Mouse (Mus musculus) erythroblast, embryonic 14.5 days (primary cell): Measurements from ENCODE around the gene Ppl.

ENCODE experiments used
- GATA1 ChIP-seq: IDR thresholded peaks from 2 replicates; pipeline ENCODE4 v1.6.1; 2012; ENCODE audit warnings: low read length, inconsistent platforms, mixed read lengths
- TAL1 ChIP-seq: IDR thresholded peaks from 3 replicates; pipeline ENCODE4 v1.6.1; 2012; ENCODE audit warnings: low read length, inconsistent platforms, mixed read lengths

- TF ChIP-seq TAL1 (no peak), GATA1 (no peak)
Observed at GRCm38 (mm10) chr16:5132401-5132801, at the start of gene Ppl.
